Mouse (Mus musculus) testis, adult 2 months (tissue): Measurements from ENCODE around the gene Nab1. TPM values are rescaled to one million over a fixed set of nuclear protein-coding genes. Genes with fewer than 3 reads are reported as not detected.

Source experiments
- H3K27ac ChIP-seq: fragments of 200-500 bp; 2 replicates; pipeline ENCODE4 v1.5.1; 2012; ENCODE audit warnings: low read depth, low read length; ENCODE audit not compliant: control insufficient read depth, insufficient read depth
- H3K27me3 ChIP-seq: fragments of 200-500 bp; 2 replicates; pipeline ENCODE4 v1.6.1; 2012; ENCODE audit warnings: mild to moderate bottlenecking, low read length, moderate library complexity; ENCODE audit not compliant: control insufficient read depth, insufficient read depth
- H3K36me3 ChIP-seq: fragments of 200-500 bp; 2 replicates; pipeline ENCODE4 v1.6.1; 2012; ENCODE audit warnings: mild to moderate bottlenecking, low read length; ENCODE audit not compliant: control insufficient read depth, insufficient read depth
- H3K4me1 ChIP-seq: fragments of 200-500 bp; 2 replicates; pipeline ENCODE4 v1.6.1; 2012; ENCODE audit warnings: low read length; ENCODE audit not compliant: control insufficient read depth, insufficient read depth
- H3K4me3 ChIP-seq: fragments of 200-500 bp; 2 replicates; pipeline ENCODE4 v1.5.1; 2012; ENCODE audit warnings: low read depth, mild to moderate bottlenecking, low read length, moderate library complexity, mixed read lengths; ENCODE audit not compliant: control insufficient read depth
- CTCF ChIP-seq: fragments of 200-500 bp; IDR thresholded peaks from 2 replicates; pipeline ENCODE4 v1.5.1; 2012; ENCODE audit warnings: low read depth, mild to moderate bottlenecking, inconsistent platforms, low read length, moderate library complexity; ENCODE audit not compliant: control insufficient read depth, insufficient read depth, insufficient replicate concordance
- POLR2A ChIP-seq: fragments of 200-500 bp; IDR thresholded peaks from 2 replicates; pipeline ENCODE4 v1.6.1; 2012; ENCODE audit warnings: low read depth, mild to moderate bottlenecking, inconsistent platforms, low read length, moderate library complexity; ENCODE audit not compliant: control insufficient read depth
- polyA plus RNA-seq: library from polyadenylated mRNA; depleted of rRNA; stranded (reverse); fragments of >200 nt; gene quantifications from 2 replicates; pipeline ENCODE4 v1.2.3, GENCODE M21; 2012

Nab1 gene
- polyA plus RNA-seq, 1 experiment: 3.0 TPM

DNA sequence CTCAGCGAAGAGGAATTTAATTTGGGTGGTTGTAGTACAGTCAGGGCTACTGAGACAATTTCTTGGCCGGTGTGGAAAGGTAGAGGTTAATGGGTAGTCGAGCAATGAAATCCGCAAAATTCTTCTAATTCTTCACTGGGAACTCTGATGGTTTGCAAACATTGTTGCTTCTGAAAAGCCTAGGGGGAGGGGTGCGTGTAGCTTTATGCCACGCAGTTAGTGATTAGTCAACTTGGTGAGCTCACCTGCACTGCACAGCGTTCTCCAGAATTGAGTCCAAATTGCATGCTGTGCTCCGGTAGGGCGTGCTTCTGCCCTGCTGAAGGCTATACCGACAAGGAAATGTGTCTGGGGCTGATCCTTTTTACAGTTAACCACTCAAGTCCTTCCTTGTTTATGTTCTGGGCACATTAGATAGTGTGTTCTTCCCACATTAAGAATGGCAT, 1.2 kb upstream of the Nab1 start:
- Histone ChIP-seq H3K27me3 (no peaks in the 10 kb centered on the region), H3K4me3 (no peak overlapping the region), H3K27ac (peak overlapping the region; percentile 62), H3K4me1 (peaks cover 3% of the 10 kb centered on the region), H3K36me3 (no peaks in the 10 kb centered on the region)
- no peak for TF ChIP-seq POLR2A
- no peak for TF ChIP-seq CTCF

DNA sequence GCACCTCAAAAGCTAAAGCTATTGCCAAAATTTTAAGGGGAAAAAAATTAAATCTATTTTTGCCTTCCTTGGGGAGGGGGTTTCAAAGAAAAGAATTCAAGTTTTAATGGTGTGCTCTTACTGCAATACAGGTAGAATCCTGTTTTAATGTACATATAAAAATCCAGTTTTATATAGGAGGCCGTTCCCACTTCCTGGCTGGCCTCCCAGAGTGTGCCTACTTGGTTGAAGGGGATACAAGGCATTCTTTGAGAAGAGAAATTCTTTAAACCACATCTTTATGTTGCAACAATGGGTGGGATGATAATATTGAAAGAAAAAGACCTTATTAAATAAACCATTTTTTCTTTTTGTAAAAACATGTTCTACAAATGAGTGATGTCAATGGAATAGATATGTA, 611 bp upstream of the Nab1 start:
- H3K4me3 ChIP-seq: no peak overlapping the region
- peaks cover 3% of the 10 kb centered on the region for H3K4me1 ChIP-seq
- TF ChIP-seq CTCF (no peak), POLR2A (no peak)
- peak overlapping the region; percentile 69; the same call in 1 of the 2 replicates for H3K27ac ChIP-seq
- no peaks in the 10 kb centered on the region for H3K27me3 ChIP-seq
- no peaks in the 10 kb centered on the region for H3K36me3 ChIP-seq

DNA sequence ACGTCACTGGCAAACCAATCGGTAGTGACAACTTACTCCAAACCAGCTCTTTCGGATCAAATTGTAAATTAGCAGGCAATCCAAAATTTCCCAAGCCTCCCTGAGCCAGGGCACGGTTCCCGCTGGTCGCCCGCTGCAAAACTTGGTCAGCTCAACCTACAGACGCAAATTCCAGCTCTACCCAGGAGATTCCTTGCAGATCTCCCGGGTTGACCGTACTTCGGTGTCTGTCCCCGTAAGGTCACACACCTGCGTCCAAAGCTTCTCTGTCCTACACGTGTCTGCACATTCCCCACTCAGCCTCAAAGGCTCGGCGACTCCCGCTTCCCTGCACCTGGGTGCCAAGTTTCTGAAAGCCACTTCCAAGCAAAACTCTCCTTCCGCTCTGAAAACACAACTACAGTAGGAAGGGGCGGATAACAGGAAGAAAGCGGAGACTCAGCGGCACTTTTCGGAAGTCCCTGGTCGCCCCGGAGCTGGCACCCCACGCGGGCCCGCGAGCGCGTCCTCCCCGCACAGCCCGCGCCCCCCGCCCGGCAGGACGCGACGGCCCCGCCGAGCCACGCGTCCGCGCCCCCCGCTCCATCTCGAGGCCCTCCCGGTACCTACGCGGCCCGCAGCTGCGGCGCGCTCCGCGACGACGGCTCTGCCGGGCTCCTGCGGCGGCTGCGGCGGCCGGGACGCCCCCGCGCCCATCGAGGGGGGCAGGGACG, 722 bp downstream of the Nab1 start:
- no peaks in the 10 kb centered on the region for H3K27me3 ChIP-seq
- peak overlapping the region; percentile 30 for H3K27ac ChIP-seq
- H3K36me3 ChIP-seq: no peaks in the 10 kb centered on the region
- peak overlapping the region; percentile 78 for H3K4me3 ChIP-seq
- H3K4me1 ChIP-seq: peaks cover 3% of the 10 kb centered on the region
- TF ChIP-seq CTCF (no peak), POLR2A (no peak)

DNA sequence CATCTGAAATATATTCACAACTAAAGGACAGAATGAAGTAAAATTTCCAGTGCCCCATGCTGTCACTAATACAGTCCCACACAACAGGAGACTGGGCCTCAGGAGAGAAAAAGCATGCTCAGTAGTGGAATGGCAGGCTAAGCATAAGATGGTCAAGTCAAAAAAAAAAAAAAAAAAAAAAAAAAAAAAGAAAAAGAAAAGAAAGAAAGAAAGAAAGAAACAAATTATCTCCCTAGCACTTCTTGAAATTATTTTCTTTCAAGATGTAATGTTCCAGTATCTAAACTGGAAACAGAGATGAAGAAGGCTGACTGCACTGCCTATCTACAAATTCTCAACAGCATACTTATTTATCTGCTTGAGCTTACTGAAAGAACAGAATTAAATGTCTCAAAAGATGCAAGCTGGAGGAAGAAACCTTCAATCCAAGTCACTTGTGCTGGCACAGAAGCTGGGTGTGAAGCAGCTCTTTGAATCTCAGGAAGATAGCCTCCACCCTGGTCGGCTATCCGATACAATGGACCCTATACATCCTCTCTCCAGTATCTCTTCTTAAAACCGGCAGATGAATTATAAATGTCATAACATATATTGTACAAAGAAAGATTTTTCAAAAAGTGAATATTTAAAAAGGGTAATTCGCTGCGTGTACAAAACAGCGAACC, 1.6 kb downstream of the Nab1 start:
- TF ChIP-seq POLR2A (no peak), CTCF (no peak)
- peaks cover 3% of the 10 kb centered on the region for H3K4me1 ChIP-seq
- H3K27ac ChIP-seq: no peak overlapping the region
- H3K36me3 ChIP-seq: no peaks in the 10 kb centered on the region
- H3K4me3 ChIP-seq: no peak overlapping the region
- no peaks in the 10 kb centered on the region for H3K27me3 ChIP-seq

DNA sequence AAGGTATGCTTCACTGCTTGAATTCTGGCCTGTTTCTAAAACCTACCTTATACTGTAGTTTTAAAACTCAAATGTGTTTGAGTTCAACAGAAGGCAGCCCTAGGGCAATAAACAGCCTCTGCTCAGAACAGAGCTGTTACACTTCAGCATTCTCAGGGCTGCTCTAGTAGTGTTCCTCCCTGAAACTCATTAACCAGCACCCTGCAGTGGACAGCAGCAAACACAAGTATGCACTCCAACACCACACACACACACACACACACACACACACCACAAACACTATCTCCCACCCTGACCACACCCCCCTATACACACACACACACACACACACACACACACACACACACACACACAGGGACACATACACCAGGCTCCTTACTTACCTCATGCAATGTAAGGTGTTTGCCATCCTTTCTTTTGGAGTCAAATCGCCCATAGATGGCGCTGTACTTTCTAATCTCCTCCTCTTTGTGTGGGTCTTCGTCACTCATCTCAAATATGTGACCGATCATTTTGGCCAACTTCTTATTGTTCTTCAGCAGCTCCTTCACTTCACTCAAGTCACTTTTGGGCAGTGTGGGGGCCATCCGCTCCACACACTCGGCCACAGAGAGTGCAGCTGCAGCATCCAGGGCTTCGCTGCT, 10.8 kb downstream of the Nab1 start:
- H3K27ac ChIP-seq: no peak overlapping the region
- no peaks in the 10 kb centered on the region for H3K36me3 ChIP-seq
- no peak overlapping the region for H3K4me3 ChIP-seq
- no peaks in the 10 kb centered on the region for H3K27me3 ChIP-seq
- TF ChIP-seq CTCF (no peak), POLR2A (no peak)
- H3K4me1 ChIP-seq: no peaks in the 10 kb centered on the region

DNA sequence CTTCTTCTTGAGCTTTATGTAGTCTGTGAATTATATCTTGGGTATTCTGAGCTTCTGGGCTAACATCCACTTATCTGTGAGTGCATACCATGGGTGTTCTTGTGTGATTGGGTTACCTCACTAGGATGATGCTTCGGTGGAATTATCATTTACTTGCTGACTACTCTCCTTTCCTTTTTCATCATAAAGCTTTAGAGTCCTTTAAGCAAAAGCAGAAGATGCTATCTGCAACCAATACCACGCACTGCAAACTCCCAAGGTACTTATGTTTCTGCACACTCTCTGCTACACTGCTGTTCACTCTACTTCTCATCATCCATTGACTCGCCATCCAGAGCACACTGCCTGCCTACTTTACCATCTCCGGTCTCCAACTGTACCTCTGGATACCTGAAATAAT, 15.5 kb downstream of the Nab1 start:
- no peak for TF ChIP-seq POLR2A
- no peak for TF ChIP-seq CTCF
- H3K4me3 ChIP-seq: no peak overlapping the region
- no peaks in the 10 kb centered on the region for H3K4me1 ChIP-seq
- no peaks in the 10 kb centered on the region for H3K27me3 ChIP-seq
- no peaks in the 10 kb centered on the region for H3K36me3 ChIP-seq
- no peak overlapping the region for H3K27ac ChIP-seq

DNA sequence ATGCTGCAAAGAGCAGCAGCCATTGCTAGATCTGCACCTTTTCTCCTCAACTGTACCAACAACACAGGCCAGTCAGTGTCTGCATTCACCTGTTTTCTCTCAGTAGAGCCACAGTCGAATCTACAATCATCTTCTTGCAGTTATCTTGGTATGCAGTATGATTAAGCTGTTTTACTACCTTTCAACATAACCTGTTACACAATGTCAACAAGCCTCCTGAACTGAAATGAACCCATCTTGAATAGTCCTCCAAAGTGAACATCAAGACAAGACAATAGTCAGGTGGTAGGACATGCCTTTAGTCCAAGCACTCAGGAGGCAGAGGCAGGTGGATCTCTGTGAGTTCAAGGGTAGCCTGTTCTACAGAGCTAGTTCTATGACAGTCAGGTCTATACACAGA, 26.2 kb downstream of the Nab1 start:
- H3K27ac ChIP-seq: no peak overlapping the region
- no peaks in the 10 kb centered on the region for H3K4me1 ChIP-seq
- no peaks in the 10 kb centered on the region for H3K27me3 ChIP-seq
- H3K36me3 ChIP-seq: no peaks in the 10 kb centered on the region
- H3K4me3 ChIP-seq: no peak overlapping the region
- TF ChIP-seq CTCF: no peak
